Mouse (Mus musculus) urinary bladder, postnatal 36 days (tissue): ENCODE measurements around the gene Spred2.

Experiments
- DNase-seq, 2 experiments: peaks; one replicate each; pipeline ENCODE4 v3.0.0; 2022; ENCODE audit warnings: low spot score in 2 of 2, mixed read lengths in 1 of 2

Gene Spred2

GRCm38 (mm10) chr11:19952963-19953362 is 28.8 kb downstream of the Spred2 start:
- no peak for DNase-seq

DNA sequence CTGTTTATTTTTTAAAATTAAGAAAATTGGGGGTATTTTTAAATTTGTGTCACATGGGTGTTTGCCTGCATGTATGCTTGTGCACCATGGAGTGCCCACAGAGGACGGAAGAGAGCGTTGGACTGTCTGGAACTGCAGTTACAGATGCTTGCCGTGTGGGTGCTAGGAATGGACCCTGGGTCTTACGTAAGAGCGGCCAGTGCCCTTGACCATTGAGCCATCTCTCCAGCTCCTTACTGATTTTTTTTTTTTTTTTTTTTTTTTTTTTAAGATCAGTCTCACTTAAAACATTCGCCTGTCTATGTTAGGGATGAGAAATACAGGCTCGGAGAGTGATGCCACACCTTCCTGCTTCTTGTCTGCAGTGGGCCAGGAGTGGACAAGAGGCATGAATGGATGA is 29.7 kb downstream of the Spred2 start:
- DNase-seq = no peak

DNA sequence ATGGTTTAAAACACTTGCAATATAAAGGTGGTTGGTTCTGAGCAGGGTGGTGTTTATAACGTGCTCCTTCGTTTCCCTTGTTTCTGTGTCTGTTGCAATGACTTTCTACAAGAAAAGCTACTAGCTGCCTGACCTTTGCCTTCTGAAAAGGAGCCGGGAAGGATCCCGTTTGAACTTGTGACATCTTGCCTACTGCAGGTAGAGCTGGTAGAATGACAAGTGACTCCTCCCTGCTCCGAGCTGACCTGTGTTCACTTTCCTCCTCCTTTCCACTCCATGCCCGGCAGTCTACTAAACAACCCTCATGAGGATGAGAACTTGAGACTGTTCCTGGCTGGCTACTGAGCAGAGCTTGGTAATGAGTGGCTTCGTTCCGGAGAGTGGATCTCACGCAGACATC is 30.9 kb downstream of the Spred2 start:
- DNase-seq = peak in 1 of 2 experiments; percentile 25

DNA sequence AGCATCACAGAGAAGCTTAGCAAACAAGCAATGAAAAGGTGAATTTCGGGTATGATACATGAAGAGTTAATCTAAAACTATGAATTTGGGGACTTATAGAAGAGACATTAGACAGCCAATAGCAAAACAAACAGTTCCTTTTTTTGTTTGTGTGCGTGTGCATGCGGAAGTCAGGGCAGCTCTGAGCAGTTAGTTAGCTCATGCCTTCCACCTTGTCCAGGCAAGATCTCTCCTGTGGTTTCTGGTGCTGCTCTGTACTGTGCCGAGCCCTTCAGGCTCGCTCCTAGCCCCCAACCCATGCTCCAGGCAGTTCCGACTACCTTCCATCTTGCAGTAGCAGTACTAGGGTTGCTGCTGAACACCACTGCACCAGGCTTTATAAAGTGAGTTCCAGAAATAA is 31.5 kb downstream of the Spred2 start:
- no peak for DNase-seq

DNA sequence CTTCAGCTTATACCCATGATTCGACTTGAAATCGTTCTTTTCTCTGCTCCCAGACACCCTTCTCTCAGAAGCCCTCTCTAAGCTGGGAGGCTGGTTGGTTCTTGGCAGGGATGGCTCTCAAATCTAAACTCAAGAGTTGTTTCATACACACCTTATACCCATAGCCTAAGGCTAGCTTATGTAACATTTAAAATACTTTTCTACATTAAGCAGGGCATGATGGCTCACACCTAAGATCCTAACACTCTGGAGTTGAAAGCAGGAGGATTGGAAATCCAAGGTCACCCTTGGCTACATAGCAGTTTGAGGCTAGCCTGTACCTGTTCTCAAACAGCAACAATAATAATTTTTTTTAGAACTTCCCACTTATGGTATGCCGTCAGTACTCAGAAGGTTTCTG is 34.8 kb downstream of the Spred2 start:
- no peak for DNase-seq

DNA sequence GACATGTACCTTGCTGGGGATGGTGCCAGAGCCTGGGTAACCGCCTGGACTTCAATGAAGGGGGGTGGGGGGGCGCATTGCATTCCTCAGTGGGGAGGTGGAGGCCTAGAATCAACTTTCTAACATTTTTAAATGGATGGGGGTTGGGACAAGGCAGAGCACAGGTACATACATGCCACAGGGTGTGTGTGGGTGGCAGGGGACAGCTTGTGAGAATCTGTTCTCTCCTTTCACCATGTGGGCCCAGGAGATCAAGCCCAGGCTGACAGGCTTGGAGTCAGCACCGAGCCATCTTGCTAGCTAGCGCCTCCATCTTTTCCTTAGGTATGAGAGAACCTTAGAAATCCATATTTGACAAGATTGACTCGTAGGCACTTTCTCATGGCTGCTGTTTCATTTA is 35.7 kb downstream of the Spred2 start:
- peak in 1 of 2 experiments; percentile 38 for DNase-seq

- no peak for DNase-seq
Measured at GRCm38 (mm10) chr11:19960541-19960940, 36.4 kb downstream of the Spred2 start.

- DNase-seq = no peak
Measured at GRCm38 (mm10) chr11:19961088-19961487, 36.9 kb downstream of the Spred2 start.

DNA sequence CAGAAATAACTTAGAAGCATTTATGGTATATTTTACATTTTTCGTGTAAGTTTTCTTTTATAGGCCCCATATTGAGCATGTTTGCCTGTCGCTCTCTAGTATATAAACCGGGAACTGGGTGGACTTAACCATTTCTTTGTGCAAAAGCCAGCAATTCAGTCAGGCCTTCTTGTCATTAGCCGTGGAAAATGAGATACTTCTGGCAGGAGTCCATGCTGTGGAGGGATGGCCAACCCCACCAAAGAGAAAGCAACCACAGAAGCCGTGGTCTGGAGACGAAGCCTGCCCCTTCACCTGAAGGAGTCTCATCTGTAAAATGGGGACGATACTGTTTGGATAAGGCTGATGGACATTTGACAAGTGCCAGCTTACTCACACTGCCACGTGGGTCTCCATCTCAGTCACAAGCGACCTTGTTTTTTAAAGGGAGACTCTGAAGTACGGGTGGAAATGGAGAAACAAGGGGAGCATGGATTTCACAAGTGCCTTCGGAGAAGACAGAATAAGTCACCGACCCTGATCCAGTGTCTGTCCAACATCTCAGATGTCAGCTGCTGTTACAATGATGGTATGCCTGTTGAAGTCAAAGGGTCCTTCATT is 37.7 kb downstream of the Spred2 start:
- DNase-seq = no peak

GRCm38 (mm10) chr11:19962796-19963195 is 38.6 kb downstream of the Spred2 start:
- DNase-seq = no peak

GRCm38 (mm10) chr11:19963717-19964141 is 39.6 kb downstream of the Spred2 start:
- DNase-seq = no peak

GRCm38 (mm10) chr11:19964333-19964732 is 40.2 kb downstream of the Spred2 start:
- no peak for DNase-seq

GRCm38 (mm10) chr11:19965037-19965611 is 40.9 kb downstream of the Spred2 start:
- no peak for DNase-seq

DNA sequence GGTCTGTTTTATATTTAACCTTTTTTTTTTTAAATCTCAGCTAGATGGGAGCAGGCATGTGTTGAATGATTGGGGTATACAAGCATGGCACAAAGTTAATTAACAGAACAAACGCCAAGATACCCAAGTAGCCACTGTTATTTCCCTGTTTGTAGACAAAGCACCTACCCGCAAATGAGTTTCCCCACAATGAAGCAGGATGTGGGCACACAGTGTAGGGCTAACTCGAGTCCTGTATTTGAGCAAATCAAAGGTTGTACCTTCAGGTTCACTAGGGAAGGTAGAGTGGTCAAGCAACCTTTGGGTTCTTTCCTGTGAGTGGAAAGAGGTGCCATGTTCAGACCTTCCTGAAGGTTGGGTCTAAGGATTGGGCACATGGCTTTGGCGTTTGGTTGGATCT is 41.5 kb downstream of the Spred2 start:
- DNase-seq = no peak

DNA sequence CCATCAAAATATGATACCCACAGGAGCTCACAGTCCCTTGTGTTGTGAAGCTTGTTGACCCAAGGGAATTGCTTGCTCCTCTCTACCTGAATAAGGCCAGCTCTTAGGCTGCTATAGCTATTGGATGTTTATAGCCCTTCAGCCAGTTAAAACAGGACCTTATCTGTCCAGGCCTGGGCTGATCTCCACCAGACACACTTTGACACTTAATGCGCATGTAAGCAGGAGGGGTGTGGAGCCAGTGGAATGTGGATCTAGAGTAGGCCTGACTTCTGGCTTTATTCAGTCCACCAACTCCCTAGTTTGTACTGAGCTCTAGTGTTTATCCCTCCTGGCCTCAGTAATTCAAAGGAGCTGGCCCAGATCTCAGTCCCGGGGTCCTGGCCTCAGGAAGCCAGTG is 42.1 kb downstream of the Spred2 start:
- no peak for DNase-seq

GRCm38 (mm10) chr11:19969584-19969983 is 45.4 kb downstream of the Spred2 start:
- DNase-seq = no peak

GRCm38 (mm10) chr11:19971954-19972750 is 48.0 kb downstream of the Spred2 start:
- no peak for DNase-seq

GRCm38 (mm10) chr11:19973032-19973790 is 49.0 kb downstream of the Spred2 start:
- DNase-seq = no peak

DNA sequence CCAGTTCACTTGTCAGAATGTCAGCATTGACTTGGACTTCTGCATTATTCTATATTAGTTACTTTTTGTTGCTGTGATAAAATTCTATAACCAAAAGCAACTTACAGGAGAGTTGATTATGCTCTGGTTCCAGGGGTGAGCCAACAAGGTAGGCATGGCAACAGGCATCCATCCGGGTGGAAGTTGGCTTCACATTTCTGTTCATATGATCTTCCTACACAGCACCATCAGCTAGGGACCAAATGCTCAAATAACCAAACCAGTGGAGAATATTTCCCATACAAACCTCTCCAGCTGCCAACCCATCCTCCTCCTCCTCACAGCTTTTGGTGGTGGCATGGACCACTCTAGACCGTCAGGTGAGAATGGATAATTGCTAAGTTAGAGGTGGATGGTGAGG is 51.9 kb downstream of the Spred2 start:
- DNase-seq = no peak

- no peak for DNase-seq
Measured at GRCm38 (mm10) chr11:19977687-19978086, 53.5 kb downstream of the Spred2 start.

GRCm38 (mm10) chr11:19979338-19979737 is 55.2 kb downstream of the Spred2 start:
- DNase-seq = peak in 1 of 2 experiments; percentile 64

- DNase-seq = no peak
Measured at GRCm38 (mm10) chr11:19982113-19982512, 57.9 kb downstream of the Spred2 start.
